In genomic region chr5:117577598-117577997, GRCm38 (mm10) we compare ENCODE assay signal across 18 mouse cellular contexts.
A peak's percentile ranks its signal among the peaks of the same experiment; 100 is the strongest.
DNase-seq lines count a peak whose midpoint lies in the region; ATAC-seq lines count a peak whose summit lies in the region.
"Had no signal": no experiment of that assay in that cellular context is flagged by ENCODE, and none has a peak within 500 bp of the region (broad histone marks: within the 10 kb centered on the region; RNA-seq: fewer than 3 reads in every experiment).

No protein-coding gene starts in this region.

- ATAC-seq in frontal cortex, adult (ENCODE audit: low TSS enrichment), result peak; percentile 77
- ATAC-seq: activated CD4-positive, CD25-positive, alpha-beta regulatory T cell, adult 4 months; CD4-positive, CD25-positive, alpha-beta regulatory T cell, adult 4 months; forebrain, embryonic 14.5 days had no signal

- DNase-seq in frontal cortex, postnatal 10 days (ENCODE audit: low spot score in 2 of 2), result no peak
- peak; percentile 65 for DNase-seq in layer of hippocampus, adult 11-12 months (ENCODE audit: low spot score)
- DNase-seq in layer of hippocampus, adult 9-10 months (ENCODE audit: low spot score), result no peak
- peak; percentile 59 for DNase-seq in right cerebral cortex, adult 18-20 months
- DNase-seq in right cerebral cortex, postnatal 14 days, result no peak
- DNase-seq in adipocyte (ENCODE audit: low spot score), result no peak
- DNase-seq in lung, postnatal 10 days, result no peak
- DNase-seq: adrenal gland, adult 2 months; adrenal gland, postnatal 25 days; B cell, adult 2 months; cerebellum, adult 2 months; cerebellum, postnatal 10 days; gastrocnemius, adult 2 months; gastrocnemius, postnatal 25 days had no signal

Comparison
In these comparisons a context has a peak if more than half of its experiments do, and no peak if none do; other contexts are left out.
1. DNase-seq: peak in layer of hippocampus, adult 11-12 months (single experiment) and right cerebral cortex, adult 18-20 months (single experiment); none in frontal cortex, postnatal 10 days (0 of 2), layer of hippocampus, adult 9-10 months (single experiment), right cerebral cortex, postnatal 14 days (single experiment), adipocyte (single experiment) and lung, postnatal 10 days (single experiment).